Mouse (Mus musculus) heart, adult 2 months (tissue): ENCODE measurements around the gene Slit1. TPM values are rescaled to one million over a fixed set of nuclear protein-coding genes. Genes with fewer than 3 reads are reported as not detected.

ENCODE experiments used
- DNase-seq, 2 experiments: peaks; one replicate each; pipeline ENCODE4 v3.0.0; 2021
- H3K27ac ChIP-seq: fragments of 200-600 bp; 2 replicates; pipeline ENCODE4 v1.8.1; 2022
- H3K27me3 ChIP-seq: fragments of 200-500 bp; 2 replicates; pipeline ENCODE4 v1.6.1; 2012; ENCODE audit warnings: mild to moderate bottlenecking, low read length, inconsistent platforms, mixed read lengths; ENCODE audit not compliant: control insufficient read depth, insufficient read depth
- H3K36me3 ChIP-seq: fragments of 200-500 bp; 2 replicates; pipeline ENCODE4 v1.6.1; 2012; ENCODE audit warnings: low read length, inconsistent platforms; ENCODE audit not compliant: control insufficient read depth, insufficient read depth
- H3K4me1 ChIP-seq: fragments of 200-500 bp; 2 replicates; pipeline ENCODE4 v1.6.1; 2011; ENCODE audit warnings: low read length; ENCODE audit not compliant: control insufficient read depth, insufficient read depth
- H3K4me3 ChIP-seq: fragments of 200-600 bp; 2 replicates; pipeline ENCODE4 v1.8.1; 2022
- H3K79me2 ChIP-seq: fragments of 200-500 bp; replicated peaks from 2 replicates; pipeline ENCODE4 v1.6.1; 2012; ENCODE audit warnings: mild to moderate bottlenecking, inconsistent platforms, low read length, moderate library complexity, mixed read lengths; ENCODE audit not compliant: control insufficient read depth, insufficient read depth
- H3K9ac ChIP-seq: fragments of 200-500 bp; 2 replicates; pipeline ENCODE4 v1.6.1; 2012; ENCODE audit warnings: low read depth, mild to moderate bottlenecking, control low read depth, inconsistent platforms, low read length, mixed read lengths
- CTCF ChIP-seq: fragments of 200-600 bp; IDR thresholded peaks from 2 replicates; pipeline ENCODE4 v1.8.1; 2022; ENCODE audit warnings: antibody characterized with exemption, mild to moderate bottlenecking, moderate library complexity
- EP300 ChIP-seq: fragments of 200-500 bp; IDR thresholded peaks from 2 replicates; pipeline ENCODE4 v1.6.1; 2011; ENCODE audit warnings: low read depth, low read length, control low read depth; ENCODE audit not compliant: insufficient read depth
- POLR2A ChIP-seq: fragments of 200-500 bp; IDR thresholded peaks from 2 replicates; pipeline ENCODE4 v1.6.1; 2011; ENCODE audit warnings: mild to moderate bottlenecking, low read depth, low read length, control low read depth; ENCODE audit not compliant: insufficient read depth
- WGBS: fragments of 180-500 bp; shearing (Covaris S2); methylation state at CpG from one replicate; pipeline ENCODE4 v1.1.7; 2018; 5-methylcytosine and 5-hydroxymethylcytosine counted together
- intact Hi-C: fragments of 180-260 bp; cut with DNase I; formaldehyde crosslinking; loops from one replicate; pipeline ENCODE4 v1.15.1; 2025
- polyA plus RNA-seq: library from polyadenylated mRNA; depleted of rRNA; stranded (reverse); fragments of >200 nt; gene quantifications from 2 replicates; pipeline ENCODE4 v1.2.3, GENCODE M21; 2012
- total RNA-seq, 2 experiments: library from RNA; stranded (reverse); gene quantifications; 2 replicates each; pipeline ENCODE4 v1.2.3; 2021

Slit1 gene
- total and polyA plus RNA-seq, 3 experiments = 0.05 to 0.07 (median 0.06) TPM

- Histone ChIP-seq H3K36me3 (no peaks in the 10 kb centered on the region), H3K4me1 (peaks cover 4% of the 10 kb centered on the region; the same call in 1 of the 2 replicates), H3K4me3 (no peak overlapping the region), H3K79me2 (no peaks in the 10 kb centered on the region), H3K27me3 (no peaks in the 10 kb centered on the region), H3K27ac (no peak overlapping the region), H3K9ac (no peak overlapping the region)
- TF ChIP-seq POLR2A = no peak
- no peak for TF ChIP-seq CTCF
- no peak for TF ChIP-seq EP300
- 83% methylated on average over 6 of the region's 6 CpGs for WGBS
- no peak for DNase-seq
- intact Hi-C loops = no loop called here
Observed at GRCm38 (mm10) chr19:41616274-41616673, 127.2 kb downstream of the Slit1 start.

- intact Hi-C loops = no loop called here
- Histone ChIP-seq H3K4me1 (peaks cover 4% of the 10 kb centered on the region; the same call in 1 of the 2 replicates), H3K79me2 (no peaks in the 10 kb centered on the region), H3K36me3 (no peaks in the 10 kb centered on the region), H3K27me3 (no peaks in the 10 kb centered on the region), H3K9ac (no peak overlapping the region), H3K4me3 (no peak overlapping the region), H3K27ac (no peak overlapping the region)
- DNase-seq = peak in 1 of 2 experiments; percentile 14
- WGBS = 60% methylated on average over 11 of the region's 11 CpGs
- TF ChIP-seq POLR2A = no peak
- no peak for TF ChIP-seq CTCF
- TF ChIP-seq EP300 = no peak
Observed at GRCm38 (mm10) chr19:41615606-41616224, 127.8 kb downstream of the Slit1 start.

- H3K9ac ChIP-seq = no peak overlapping the region
- peaks cover 2% of the 10 kb centered on the region; the same call in 1 of the 2 replicates for H3K4me1 ChIP-seq
- H3K27me3 ChIP-seq = no peaks in the 10 kb centered on the region
- no peak overlapping the region for H3K4me3 ChIP-seq
- WGBS = 55% methylated on average over 16 of the region's 16 CpGs
- no peaks in the 10 kb centered on the region for H3K79me2 ChIP-seq
- TF ChIP-seq EP300 (no peak), POLR2A (no peak), CTCF (no peak)
- no peak overlapping the region for H3K27ac ChIP-seq
- no peak for DNase-seq
- no peaks in the 10 kb centered on the region for H3K36me3 ChIP-seq
- intact Hi-C loops = no loop called here
Observed at GRCm38 (mm10) chr19:41613325-41614087, 130.0 kb downstream of the Slit1 start.

- Histone ChIP-seq H3K4me3 (no peak overlapping the region), H3K27me3 (no peaks in the 10 kb centered on the region), H3K27ac (no peak overlapping the region), H3K79me2 (no peaks in the 10 kb centered on the region), H3K9ac (no peak overlapping the region), H3K4me1 (no peaks in the 10 kb centered on the region), H3K36me3 (no peaks in the 10 kb centered on the region)
- TF ChIP-seq EP300 (no peak), CTCF (no peak), POLR2A (no peak)
- DNase-seq = no peak
- intact Hi-C loops = no loop called here
- 60% methylated on average over 6 of the region's 6 CpGs for WGBS
Observed at GRCm38 (mm10) chr19:41611683-41612082, 131.8 kb downstream of the Slit1 start.

- intact Hi-C loops = no loop called here
- Histone ChIP-seq H3K4me3 (no peak overlapping the region), H3K9ac (no peak overlapping the region), H3K79me2 (no peaks in the 10 kb centered on the region), H3K4me1 (no peaks in the 10 kb centered on the region), H3K27me3 (no peaks in the 10 kb centered on the region), H3K27ac (no peak overlapping the region), H3K36me3 (no peaks in the 10 kb centered on the region)
- WGBS = 82% methylated on average over 10 of the region's 10 CpGs
- no peak for DNase-seq
- TF ChIP-seq POLR2A = no peak
- no peak for TF ChIP-seq CTCF
- no peak for TF ChIP-seq EP300
Observed at GRCm38 (mm10) chr19:41606208-41606987, 137.1 kb downstream of the Slit1 start.
